Mouse (Mus musculus): ENCODE data around the gene Ccdc175. TPM values are rescaled to one million over a fixed set of nuclear protein-coding genes. Genes with fewer than 3 reads are reported as not detected.

Ccdc175 gene
- 11.5 and 12.6 TPM in 2 replicates for polyA plus RNA-seq (2012; rRNA removed)

DNA sequence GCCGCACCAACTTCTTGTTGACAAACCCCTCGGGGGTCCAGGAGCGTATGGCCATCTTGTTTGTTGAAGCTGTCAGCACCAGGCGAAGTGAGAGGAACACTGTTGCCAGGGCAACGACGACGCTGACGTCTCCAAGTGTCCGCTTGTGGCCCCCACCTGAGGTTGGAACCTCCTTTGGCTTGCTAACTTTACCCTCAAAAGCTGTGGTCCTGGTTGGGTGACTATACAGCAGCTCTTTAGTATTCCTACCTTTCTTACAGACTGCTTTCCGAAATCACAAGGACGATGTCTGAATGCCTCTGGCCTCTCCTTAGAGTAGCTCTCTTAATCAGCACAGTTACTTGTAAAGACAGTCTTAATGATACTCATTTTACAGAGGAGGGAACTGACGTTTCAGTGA, at the start of gene Ccdc175:
Ccdc175 (minus strand) TSS at position 101 of the 400 bp plus-strand sequence.
- Histone ChIP-seq H3K27me3 (ENCODE audit: control insufficient read depth, insufficient read depth, low read length) (no peaks in the 10 kb centered on the region), H3K27ac (ENCODE audit: control insufficient read depth, insufficient read depth, low read depth, low read length) (no peak within 1 kb of the TSS), H3K4me3 (ENCODE audit: control insufficient read depth, low read depth, low read length) (peak within 1 kb of the TSS; percentile 92), H3K36me3 (ENCODE audit: control insufficient read depth, insufficient read depth, low read length) (no peaks in the 10 kb centered on the region), H3K4me1 (ENCODE audit: control insufficient read depth, insufficient read depth, low read length) (peaks cover 5% of the 10 kb centered on the region)
- peak; percentile 80; the same call in 1 of the 2 replicates for TF ChIP-seq POLR2A (IDR thresholded peaks at IDR 0.05; ENCODE audit: control insufficient read depth, low read depth, low read length)
- TF ChIP-seq CTCF (IDR thresholded peaks at IDR 0.05; ENCODE audit: control insufficient read depth, insufficient read depth, insufficient replicate concordance, low read depth, low read length) = no peak

DNA sequence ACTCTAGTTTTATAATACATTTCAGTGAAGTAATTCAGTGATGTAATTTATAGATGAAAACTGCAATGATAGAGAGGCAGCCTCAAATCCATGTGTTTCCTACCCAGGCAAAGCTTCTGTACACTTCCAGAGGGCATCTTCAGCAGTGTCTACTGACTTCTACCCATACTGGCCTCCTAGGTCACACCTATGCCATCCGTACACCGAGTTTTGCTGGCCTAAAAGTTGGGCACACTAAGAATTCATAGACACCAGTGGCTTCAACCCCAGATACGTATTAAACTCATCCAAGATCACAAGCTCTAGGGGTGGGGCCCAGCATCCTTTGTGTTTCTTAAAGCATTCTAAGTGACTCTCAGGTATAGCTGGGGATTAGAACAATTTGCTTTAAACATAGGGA, 49.3 kb upstream of the Ccdc175 start:
- no peaks in the 10 kb centered on the region for H3K36me3 ChIP-seq (ENCODE audit: control insufficient read depth, insufficient read depth, low read length)
- no peaks in the 10 kb centered on the region for H3K27me3 ChIP-seq (ENCODE audit: control insufficient read depth, insufficient read depth, low read length)
- H3K4me1 ChIP-seq (ENCODE audit: control insufficient read depth, insufficient read depth, low read length) = peaks cover 6% of the 10 kb centered on the region
- no peak overlapping the region for H3K4me3 ChIP-seq (ENCODE audit: control insufficient read depth, low read depth, low read length)
- TF ChIP-seq POLR2A (IDR thresholded peaks at IDR 0.05; ENCODE audit: control insufficient read depth, low read depth, low read length) (no peak), CTCF (IDR thresholded peaks at IDR 0.05; ENCODE audit: control insufficient read depth, insufficient read depth, insufficient replicate concordance, low read depth, low read length) (no peak)
- H3K27ac ChIP-seq (ENCODE audit: control insufficient read depth, insufficient read depth, low read depth, low read length) = no peak overlapping the region

DNA sequence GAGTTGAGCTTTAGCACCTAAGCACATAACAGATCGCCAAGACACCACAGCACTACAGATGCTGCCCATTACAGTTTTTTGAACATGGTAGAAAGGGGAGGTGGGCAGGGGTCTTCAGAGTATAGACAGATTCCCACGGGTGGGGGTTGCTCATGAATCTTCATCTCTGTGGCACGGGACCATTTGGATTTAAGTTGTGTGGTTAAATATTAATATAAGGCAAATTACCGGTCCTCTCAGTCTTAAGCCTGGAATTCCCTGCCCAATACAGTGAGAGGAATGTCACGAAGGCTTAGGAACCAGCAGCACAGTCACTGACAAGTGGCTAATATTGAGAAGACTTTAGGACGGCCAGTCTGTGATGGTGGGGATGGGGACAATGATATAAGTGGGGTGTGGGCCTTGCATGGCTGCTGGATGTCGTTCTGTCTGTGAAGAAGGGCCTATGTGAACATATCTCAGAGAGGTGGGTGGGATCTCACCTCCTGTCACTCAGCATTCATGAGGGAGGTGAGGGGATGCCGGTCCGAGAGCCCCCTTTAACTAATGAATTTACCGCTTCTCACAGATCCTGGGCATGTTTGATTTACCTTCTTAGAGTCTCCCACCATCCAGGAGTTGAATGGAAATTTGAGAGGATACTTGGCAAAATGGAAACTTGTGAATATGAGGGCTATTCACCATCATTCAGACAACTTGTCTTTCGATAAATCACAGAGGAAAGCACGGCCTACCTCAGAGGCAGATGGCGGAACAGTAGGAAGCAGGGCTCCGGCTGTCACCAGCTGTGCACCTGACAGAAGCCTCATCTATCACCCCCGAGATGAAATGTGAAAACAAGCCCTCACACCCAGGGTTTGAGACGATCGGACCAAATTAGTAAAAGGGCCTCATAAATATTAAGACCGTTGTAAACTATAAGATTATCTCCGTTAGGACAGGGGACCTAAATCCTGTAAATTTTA, 48.3 kb upstream of the Ccdc175 start:
- no peak for TF ChIP-seq CTCF (IDR thresholded peaks at IDR 0.05; ENCODE audit: control insufficient read depth, insufficient read depth, insufficient replicate concordance, low read depth, low read length)
- H3K4me3 ChIP-seq (ENCODE audit: control insufficient read depth, low read depth, low read length) = no peak overlapping the region

DNA sequence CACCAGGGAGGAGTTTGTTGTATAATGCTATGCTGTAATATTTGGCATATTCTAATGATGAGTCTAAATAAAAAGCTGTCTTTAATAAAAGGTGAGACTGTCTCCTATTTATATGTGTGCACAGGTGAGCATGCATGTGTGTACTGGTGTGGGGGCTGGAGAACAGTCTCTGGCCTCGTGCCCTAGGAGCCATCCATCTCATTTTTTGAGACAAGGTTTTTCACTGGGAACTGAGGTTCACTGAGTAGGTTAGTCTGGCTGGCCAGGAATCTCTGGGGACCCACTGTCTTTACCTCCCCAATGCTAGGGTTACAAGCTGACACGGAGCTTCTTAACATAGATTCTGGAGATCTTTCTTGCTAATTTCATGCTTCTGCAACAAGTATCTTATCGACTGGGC, 47.3 kb upstream of the Ccdc175 start:
- Histone ChIP-seq H3K27ac (ENCODE audit: control insufficient read depth, insufficient read depth, low read depth, low read length) (no peak overlapping the region), H3K4me1 (ENCODE audit: control insufficient read depth, insufficient read depth, low read length) (peaks cover 6% of the 10 kb centered on the region), H3K27me3 (ENCODE audit: control insufficient read depth, insufficient read depth, low read length) (no peaks in the 10 kb centered on the region), H3K36me3 (ENCODE audit: control insufficient read depth, insufficient read depth, low read length) (no peaks in the 10 kb centered on the region), H3K4me3 (ENCODE audit: control insufficient read depth, low read depth, low read length) (no peak overlapping the region)
- TF ChIP-seq POLR2A (IDR thresholded peaks at IDR 0.05; ENCODE audit: control insufficient read depth, low read depth, low read length) (no peak), CTCF (IDR thresholded peaks at IDR 0.05; ENCODE audit: control insufficient read depth, insufficient read depth, insufficient replicate concordance, low read depth, low read length) (no peak)

More for the DNA sequence above, 48.3 kb upstream of the Ccdc175 start:
- peaks cover 6% of the 10 kb centered on the region for H3K4me1 ChIP-seq (ENCODE audit: control insufficient read depth, insufficient read depth, low read length)
- H3K27ac ChIP-seq (ENCODE audit: control insufficient read depth, insufficient read depth, low read depth, low read length) = no peak overlapping the region
- H3K27me3 ChIP-seq (ENCODE audit: control insufficient read depth, insufficient read depth, low read length) = no peaks in the 10 kb centered on the region
- no peaks in the 10 kb centered on the region for H3K36me3 ChIP-seq (ENCODE audit: control insufficient read depth, insufficient read depth, low read length)

DNA sequence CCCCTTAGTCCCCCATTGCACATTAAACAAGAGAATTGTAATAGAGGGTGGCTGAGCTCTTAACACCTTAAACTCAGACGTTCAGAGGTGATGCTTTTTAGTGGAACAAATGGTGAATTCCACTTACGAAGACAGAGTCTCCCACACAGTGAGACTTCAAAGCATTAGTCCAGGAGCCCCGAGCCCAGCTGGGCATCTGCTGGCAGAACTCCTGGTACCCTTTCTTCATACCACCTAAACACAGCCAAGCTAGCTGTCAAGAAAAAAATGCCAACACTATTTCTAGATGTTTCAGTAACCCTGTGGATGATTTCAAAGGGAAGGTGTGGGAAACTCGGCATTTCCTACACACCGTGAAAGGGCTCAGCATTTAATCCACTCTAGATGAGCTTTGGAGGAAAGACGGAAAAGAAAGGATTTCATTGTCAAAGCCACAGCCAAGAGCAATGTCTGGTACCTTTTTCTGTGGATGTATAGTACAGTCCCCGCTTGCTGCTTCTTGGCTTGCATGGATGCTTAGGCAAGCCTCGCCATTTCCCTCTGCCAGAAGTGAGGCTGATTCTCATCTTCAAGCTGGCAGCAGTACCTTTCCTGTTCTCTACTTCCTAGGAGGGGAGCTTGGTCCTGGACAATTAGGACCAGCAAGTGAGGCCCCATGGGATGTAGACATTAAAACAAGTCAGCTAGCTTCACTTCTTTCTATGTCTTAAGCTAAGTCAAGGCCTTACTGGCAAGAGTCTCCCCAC, 44.8 kb upstream of the Ccdc175 start:
- no peak for TF ChIP-seq POLR2A (IDR thresholded peaks at IDR 0.05; ENCODE audit: control insufficient read depth, low read depth, low read length)
- no peak for TF ChIP-seq CTCF (IDR thresholded peaks at IDR 0.05; ENCODE audit: control insufficient read depth, insufficient read depth, insufficient replicate concordance, low read depth, low read length)
- Histone ChIP-seq H3K36me3 (ENCODE audit: control insufficient read depth, insufficient read depth, low read length) (no peaks in the 10 kb centered on the region), H3K4me1 (ENCODE audit: control insufficient read depth, insufficient read depth, low read length) (no peaks in the 10 kb centered on the region), H3K27ac (ENCODE audit: control insufficient read depth, insufficient read depth, low read depth, low read length) (no peak overlapping the region), H3K4me3 (ENCODE audit: control insufficient read depth, low read depth, low read length) (no peak overlapping the region), H3K27me3 (ENCODE audit: control insufficient read depth, insufficient read depth, low read length) (no peaks in the 10 kb centered on the region)

DNA sequence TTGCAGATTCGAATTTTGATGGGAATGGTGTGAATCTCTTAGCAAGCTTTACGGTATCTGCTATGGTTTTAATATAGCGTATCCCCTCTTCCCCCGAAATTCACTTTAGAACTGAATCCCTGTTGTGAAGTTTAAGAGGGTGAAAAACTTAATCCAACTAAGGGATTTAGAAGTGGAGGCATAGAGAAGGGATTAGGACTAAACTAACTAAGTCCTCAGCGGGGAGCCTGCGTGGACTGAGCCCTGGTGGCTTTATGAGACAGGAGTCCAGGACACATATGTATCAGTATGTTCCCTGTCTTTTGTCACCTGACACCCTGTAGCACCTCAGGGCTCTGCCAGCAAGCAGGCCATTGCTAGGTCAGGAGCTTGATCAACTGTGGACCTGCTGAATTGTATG, 42.9 kb upstream of the Ccdc175 start:
- TF ChIP-seq CTCF (IDR thresholded peaks at IDR 0.05; ENCODE audit: control insufficient read depth, insufficient read depth, insufficient replicate concordance, low read depth, low read length) (no peak), POLR2A (IDR thresholded peaks at IDR 0.05; ENCODE audit: control insufficient read depth, low read depth, low read length) (no peak)
- Histone ChIP-seq H3K27ac (ENCODE audit: control insufficient read depth, insufficient read depth, low read depth, low read length) (no peak overlapping the region), H3K27me3 (ENCODE audit: control insufficient read depth, insufficient read depth, low read length) (no peaks in the 10 kb centered on the region), H3K4me3 (ENCODE audit: control insufficient read depth, low read depth, low read length) (no peak overlapping the region), H3K4me1 (ENCODE audit: control insufficient read depth, insufficient read depth, low read length) (no peaks in the 10 kb centered on the region), H3K36me3 (ENCODE audit: control insufficient read depth, insufficient read depth, low read length) (no peaks in the 10 kb centered on the region)

DNA sequence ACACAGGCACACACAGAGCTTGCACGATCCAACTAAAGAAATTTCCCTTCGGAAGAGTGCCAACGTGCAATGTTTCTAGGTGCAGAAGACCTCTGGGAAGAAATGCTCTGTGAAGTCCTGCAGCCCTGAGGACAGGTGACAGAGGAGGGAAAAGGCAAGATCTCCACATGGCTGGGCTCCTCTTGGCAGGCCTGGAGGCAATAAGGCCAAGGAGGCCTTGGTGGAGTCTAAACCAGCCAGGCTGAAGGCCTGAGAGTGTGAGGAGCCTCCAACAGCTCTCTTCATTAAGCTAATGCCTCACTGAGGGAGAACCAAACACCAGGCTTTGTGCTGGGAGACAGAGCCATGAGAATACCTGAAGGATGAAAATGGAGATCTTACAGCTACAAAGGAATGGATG, 40.5 kb upstream of the Ccdc175 start:
- Histone ChIP-seq H3K4me1 (ENCODE audit: control insufficient read depth, insufficient read depth, low read length) (no peaks in the 10 kb centered on the region), H3K27me3 (ENCODE audit: control insufficient read depth, insufficient read depth, low read length) (no peaks in the 10 kb centered on the region), H3K36me3 (ENCODE audit: control insufficient read depth, insufficient read depth, low read length) (no peaks in the 10 kb centered on the region), H3K4me3 (ENCODE audit: control insufficient read depth, low read depth, low read length) (no peak overlapping the region), H3K27ac (ENCODE audit: control insufficient read depth, insufficient read depth, low read depth, low read length) (no peak overlapping the region)
- TF ChIP-seq POLR2A (IDR thresholded peaks at IDR 0.05; ENCODE audit: control insufficient read depth, low read depth, low read length) (no peak), CTCF (IDR thresholded peaks at IDR 0.05; ENCODE audit: control insufficient read depth, insufficient read depth, insufficient replicate concordance, low read depth, low read length) (no peak)
